9 mouse cellular contexts compared by ENCODE assay signal in the genomic region with DNA sequence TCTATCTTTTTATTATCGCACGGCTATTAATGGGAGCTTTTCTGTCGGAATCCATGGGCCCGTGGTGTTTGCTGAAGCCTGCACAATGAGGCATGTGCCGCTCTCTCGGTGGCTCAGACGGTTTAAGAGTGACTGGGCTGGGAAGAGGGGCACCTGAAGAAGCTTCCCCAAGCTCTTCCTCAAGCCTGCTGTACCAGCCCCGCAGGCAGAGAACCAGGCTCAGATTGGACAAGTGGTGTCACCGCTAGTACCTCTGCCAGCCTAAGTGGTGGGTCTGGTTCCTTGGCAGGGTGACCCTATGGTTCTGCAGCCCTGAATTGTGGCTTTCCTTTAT. TPM values are rescaled to one million over a fixed set of nuclear protein-coding genes. Genes with fewer than 3 reads are reported as not detected.
DNase-seq lines count a peak whose midpoint lies in the region; ATAC-seq and TF ChIP-seq lines count a peak whose summit lies in the region.
"Had no signal": no experiment of that assay in that cellular context is flagged by ENCODE, and none has a peak within 500 bp of the region (broad histone marks: within the 10 kb centered on the region; RNA-seq: fewer than 3 reads in every experiment).

No protein-coding gene starts in this region.

- no peak for DNase-seq in layer of hippocampus, adult 2 months (ENCODE audit: low spot score in 2 of 2)
- DNase-seq in layer of hippocampus, postnatal 14 days (ENCODE audit: low spot score in 2 of 2) = no peak
- DNase-seq in embryonic facial prominence, embryonic 14.5 days (ENCODE audit: low spot score) = no peak
- peak; percentile 80 for DNase-seq in heart, postnatal 0 days (ENCODE audit: low spot score)
- DNase-seq in left cerebral cortex, postnatal 14 days (ENCODE audit: low spot score in 2 of 2) = no peak
- DNase-seq in cerebellum, adult 8-10 months = no peak
- DNase-seq: cerebellum, adult 11 months; gastrocnemius, postnatal 36 days had no signal

- peak overlapping the region; percentile 76; the same call in 1 of the 2 replicates for H3K27ac ChIP-seq in layer of hippocampus, adult 2 months
- peak overlapping the region; percentile 98 for H3K27ac ChIP-seq in embryonic facial prominence, embryonic 14.5 days (replicated peaks; ENCODE audit: low read depth, low read length)
- peak overlapping the region; percentile 84 for H3K27ac ChIP-seq in heart, postnatal 0 days (ENCODE audit: low read depth)
- H3K27ac ChIP-seq in neural tube, embryonic 12.5 days = peak overlapping the region; percentile 59

- no peaks in the 10 kb centered on the region for H3K36me3 ChIP-seq in embryonic facial prominence, embryonic 14.5 days (ENCODE audit: control insufficient read depth, insufficient read depth, low read length)
- no peaks in the 10 kb centered on the region for H3K36me3 ChIP-seq in heart, postnatal 0 days (replicated peaks; ENCODE audit: control insufficient read depth, insufficient read depth, low read length)
- H3K36me3 ChIP-seq in neural tube, embryonic 12.5 days = no peaks in the 10 kb centered on the region

- intact Hi-C loops in left cerebral cortex, postnatal 14 days (cut with DNase I) = no loop called here

- H3K4me2 ChIP-seq in embryonic facial prominence, embryonic 14.5 days (ENCODE audit: low read depth, low read length) = peak overlapping the region; percentile 46
- no peak overlapping the region; the same call in 1 of the 2 replicates for H3K4me2 ChIP-seq in heart, postnatal 0 days (ENCODE audit: low read depth, low read length)
- H3K4me2 ChIP-seq in neural tube, embryonic 12.5 days (replicated peaks) = peak overlapping the region; percentile 55

- 27% methylated on average over 9 of the region's 9 CpGs for WGBS in embryonic facial prominence, embryonic 14.5 days
- 19% methylated on average over 9 of the region's 9 CpGs for WGBS in heart, postnatal 0 days
- 27% methylated on average over 9 of the region's 9 CpGs for WGBS in neural tube, embryonic 12.5 days

- no peak overlapping the region for H3K4me3 ChIP-seq in layer of hippocampus, adult 2 months
- no peak overlapping the region for H3K4me3 ChIP-seq in embryonic facial prominence, embryonic 14.5 days (ENCODE audit: low read depth, low read length)
- no peak overlapping the region for H3K4me3 ChIP-seq in heart, postnatal 0 days (ENCODE audit: low read depth, low read length)
- H3K4me3 ChIP-seq in neural tube, embryonic 12.5 days = no peak overlapping the region

- no peak for ATAC-seq in embryonic facial prominence, embryonic 14.5 days (ENCODE audit: low read depth)
- ATAC-seq in heart, postnatal 0 days (ENCODE audit: insufficient read depth, low read depth) = no peak
- 0 out of 2 replicates have a peak, but pooled peaks have one; percentile 3 for ATAC-seq in neural tube, embryonic 12.5 days (ENCODE audit: low FRiP score, low read depth)

- TF ChIP-seq EP300 in heart, postnatal 0 days (IDR thresholded peaks at IDR 0.05; ENCODE audit: low read depth) = no peak

- no peak for TF ChIP-seq CTCF in layer of hippocampus, adult 2 months (conservative IDR thresholded peaks at IDR 0.05)
- TF ChIP-seq CTCF in heart, postnatal 0 days (IDR thresholded peaks at IDR 0.05; ENCODE audit: low read depth) = no peak

- peaks cover 37% of the 10 kb centered on the region for H3K4me1 ChIP-seq in embryonic facial prominence, embryonic 14.5 days (ENCODE audit: control insufficient read depth, insufficient read depth, low read length)
- peaks cover 39% of the 10 kb centered on the region for H3K4me1 ChIP-seq in heart, postnatal 0 days (ENCODE audit: control insufficient read depth, insufficient read depth)
- peaks cover 21% of the 10 kb centered on the region for H3K4me1 ChIP-seq in neural tube, embryonic 12.5 days

- H3K27me3 ChIP-seq in embryonic facial prominence, embryonic 14.5 days (replicated peaks; ENCODE audit: control insufficient read depth, insufficient read depth, low read length) = no peaks in the 10 kb centered on the region
- no peaks in the 10 kb centered on the region for H3K27me3 ChIP-seq in heart, postnatal 0 days (ENCODE audit: control insufficient read depth, insufficient read depth, low read length)
- no peaks in the 10 kb centered on the region for H3K27me3 ChIP-seq in neural tube, embryonic 12.5 days (replicated peaks)

- peak overlapping the region; percentile 56 for H3K9ac ChIP-seq in embryonic facial prominence, embryonic 14.5 days (ENCODE audit: low read depth, low read length)
- peak overlapping the region; percentile 21; the same call in 1 of the 2 replicates for H3K9ac ChIP-seq in heart, postnatal 0 days (replicated peaks; ENCODE audit: low read depth, low read length)
- H3K9ac ChIP-seq in neural tube, embryonic 12.5 days = 0 out of 2 replicates have a peak overlapping the region, but pooled peaks have one; percentile 17

- H3K9me3 ChIP-seq in embryonic facial prominence, embryonic 14.5 days (ENCODE audit: control insufficient read depth, low read length) = no peaks in the 10 kb centered on the region
- H3K9me3 ChIP-seq in heart, postnatal 0 days (replicated peaks; ENCODE audit: control insufficient read depth, low read length) = no peaks in the 10 kb centered on the region
- no peaks in the 10 kb centered on the region for H3K9me3 ChIP-seq in neural tube, embryonic 12.5 days

RNA-seq across cellular contexts. Expression of a gene that starts 13.7 kb away (rescaled TPM):
- total RNA-seq in layer of hippocampus, adult 2 months (2021) = 10 to 100 TPM; 63.6 to 66.7 TPM
- 100 to 1,000 TPM in 1 of 2 experiments, 10 to 100 TPM in 1; 99.5 to 106 TPM for total RNA-seq in layer of hippocampus, postnatal 14 days (2021)
- 8.7 and 9.2 TPM in 2 replicates for polyA plus RNA-seq in embryonic facial prominence, embryonic 14.5 days (2014; fragmentation: Nextera tagmentation; extraction: Ambion mirVana)
- 30.3 and 35.6 TPM in 2 replicates for total RNA-seq in heart, postnatal 0 days (2014; rRNA removed; ENCODE audit: low replicate concordance)
- 17.0 and 17.4 TPM in 2 replicates for polyA plus RNA-seq in heart, postnatal 0 days (2015; fragmentation: Nextera tagmentation; extraction: Ambion mirVana)
- polyA plus RNA-seq in neural tube, embryonic 12.5 days (2016; fragmentation: Nextera tagmentation; extraction: Ambion mirVana) = 75.7 and 78.9 TPM in 2 replicates
- total RNA-seq in left cerebral cortex, postnatal 14 days (2021) = 10 to 100 TPM; 52.5 to 76.3 TPM

RNA-seq across cellular contexts. Expression of a gene that starts 37.3 kb away (rescaled TPM):
- 10 to 100 TPM; 15.3 to 17.2 TPM for total RNA-seq in layer of hippocampus, adult 2 months (2021)
- 10 to 100 TPM; 18.4 to 19.1 TPM for total RNA-seq in layer of hippocampus, postnatal 14 days (2021)
- 36.5 and 37.8 TPM in 2 replicates for polyA plus RNA-seq in embryonic facial prominence, embryonic 14.5 days (2014; fragmentation: Nextera tagmentation; extraction: Ambion mirVana)
- 14.0 and 15.7 TPM in 2 replicates for total RNA-seq in heart, postnatal 0 days (2014; rRNA removed; ENCODE audit: low replicate concordance)
- polyA plus RNA-seq in heart, postnatal 0 days (2015; fragmentation: Nextera tagmentation; extraction: Ambion mirVana) = 34.6 and 35.8 TPM in 2 replicates
- polyA plus RNA-seq in neural tube, embryonic 12.5 days (2016; fragmentation: Nextera tagmentation; extraction: Ambion mirVana) = 36.8 and 37.0 TPM in 2 replicates
- total RNA-seq in left cerebral cortex, postnatal 14 days (2021) = 10 to 100 TPM; 18.1 to 19.4 TPM

RNA-seq across cellular contexts. Expression of a gene that starts 37.6 kb away (rescaled TPM):
- 10 to 100 TPM; 64.8 to 71.4 TPM for total RNA-seq in layer of hippocampus, adult 2 months (2021)
- total RNA-seq in layer of hippocampus, postnatal 14 days (2021) = 10 to 100 TPM; 67.4 to 69.2 TPM
- polyA plus RNA-seq in embryonic facial prominence, embryonic 14.5 days (2014; fragmentation: Nextera tagmentation; extraction: Ambion mirVana) = 96.2 and 101 TPM in 2 replicates
- 29.7 and 85.4 TPM in 2 replicates for total RNA-seq in heart, postnatal 0 days (2014; rRNA removed; ENCODE audit: low replicate concordance)
- polyA plus RNA-seq in heart, postnatal 0 days (2015; fragmentation: Nextera tagmentation; extraction: Ambion mirVana) = 104 and 108 TPM in 2 replicates
- 116 and 122 TPM in 2 replicates for polyA plus RNA-seq in neural tube, embryonic 12.5 days (2016; fragmentation: Nextera tagmentation; extraction: Ambion mirVana)
- total RNA-seq in left cerebral cortex, postnatal 14 days (2021) = 10 to 100 TPM; 60.8 to 67.3 TPM
